Mouse (Mus musculus) liver, postnatal 0 days (tissue): Measurements from ENCODE around the gene Ctsw.

Experiments used
- CTCF ChIP-seq: sonication (generic); IDR thresholded peaks from 2 replicates; pipeline ENCODE4 v1.5.1; 2016; ENCODE audit warnings: antibody characterized with exemption, low read depth
- EP300 ChIP-seq: IDR thresholded peaks from 2 replicates; pipeline ENCODE4 v1.6.1; 2016; ENCODE audit warnings: antibody characterized with exemption, low read depth, mild to moderate bottlenecking

GRCm38 (mm10) chr19:5459019-5459418 lies 9.3 kb downstream of the Ctsw start:
- TF ChIP-seq CTCF (no peak), EP300 (no peak)
